Mouse (Mus musculus): Measurements from ENCODE around the gene Sf1. TPM values are rescaled to one million over a fixed set of nuclear protein-coding genes. Genes with fewer than 3 reads are reported as not detected.

The Sf1 gene
- polyA plus RNA-seq, 1 experiment, result 136 TPM

DNA sequence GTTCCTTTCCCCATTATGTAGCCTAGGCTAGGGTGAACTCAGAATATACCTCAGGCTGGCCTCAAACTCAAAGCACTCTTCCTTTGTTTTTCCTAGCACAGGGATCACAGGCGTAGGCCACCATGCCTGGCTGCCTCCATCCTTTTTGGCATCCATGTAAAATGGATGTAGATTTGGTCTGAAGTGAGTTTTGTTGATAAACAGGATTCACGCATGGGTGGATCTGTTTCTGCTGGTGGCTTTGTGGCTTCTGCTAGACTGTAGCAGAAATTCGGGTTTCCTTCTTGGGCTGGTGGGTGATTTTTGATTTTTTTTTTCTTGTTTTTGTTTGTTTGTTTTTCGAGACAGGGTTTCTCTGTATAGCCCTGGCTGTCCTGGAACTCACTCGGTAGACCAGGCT, 46.4 kb downstream of the Sf1 start:
- no peak for TF ChIP-seq CTCF (IDR thresholded peaks at IDR 0.05; ENCODE audit: insufficient read depth, low read length)
- TF ChIP-seq POLR2A (IDR thresholded peaks at IDR 0.05; ENCODE audit: borderline replicate concordance, extremely low read depth, low read depth, low read length), result no peak
- 62% methylated on average over 5 of the region's 5 CpGs for WGBS
- DNase-seq, result no peak
- Histone ChIP-seq H3K4me1 (ENCODE audit: control insufficient read depth, insufficient read depth, low read length) (no peaks in the 10 kb centered on the region), H3K4me3 (replicated peaks; ENCODE audit: extremely low read depth, low read depth, low read length) (no peak overlapping the region)

DNA sequence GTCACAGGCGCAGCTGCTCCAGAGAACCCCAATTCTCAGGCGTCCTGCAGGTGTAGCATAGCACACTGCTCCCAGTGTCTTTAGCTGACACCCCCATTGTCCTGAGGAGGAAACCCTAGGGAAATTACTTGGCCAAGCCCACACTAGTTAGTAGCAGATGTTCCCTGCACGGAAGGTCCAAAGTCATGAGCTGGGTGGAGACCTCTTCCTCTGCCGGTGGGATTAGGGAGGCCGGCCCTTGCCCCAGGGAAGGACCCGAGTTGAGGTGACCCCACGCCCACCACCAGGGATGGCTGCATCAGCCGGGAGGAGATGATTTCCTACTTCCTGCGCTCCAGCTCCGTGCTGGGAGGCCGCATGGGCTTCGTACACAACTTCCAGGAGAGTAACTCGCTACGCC, 49.3 kb downstream of the Sf1 start:
- DNase-seq, result no peak
- Histone ChIP-seq H3K4me3 (replicated peaks; ENCODE audit: extremely low read depth, low read depth, low read length) (no peak overlapping the region), H3K4me1 (ENCODE audit: control insufficient read depth, insufficient read depth, low read length) (0 out of 2 replicates have a peak, but pooled peaks cover 2% of the 10 kb centered on the region)
- TF ChIP-seq POLR2A (IDR thresholded peaks at IDR 0.05; ENCODE audit: borderline replicate concordance, extremely low read depth, low read depth, low read length) (no peak), CTCF (IDR thresholded peaks at IDR 0.05; ENCODE audit: insufficient read depth, low read length) (no peak)
- 56% methylated on average over 14 of the region's 14 CpGs for WGBS

DNA sequence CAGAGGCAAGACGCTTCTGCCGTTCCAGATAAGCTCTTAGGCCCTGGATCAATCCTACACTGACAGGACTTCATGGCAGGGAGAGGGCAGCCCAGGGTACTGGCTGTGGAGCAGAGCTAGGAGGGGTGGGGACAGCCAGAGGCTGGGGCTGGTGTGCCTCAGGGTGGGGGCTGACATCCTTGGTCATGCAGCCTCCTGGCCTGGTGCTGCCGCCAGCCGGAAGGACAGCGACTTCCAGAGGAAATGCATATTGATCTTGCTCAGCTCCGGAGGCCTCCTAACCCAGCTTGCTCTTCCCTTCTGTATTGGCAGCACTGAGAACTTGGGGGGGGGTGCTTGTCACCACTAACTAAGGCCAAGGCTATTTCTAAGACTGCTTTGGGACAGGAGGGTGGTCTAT, 52.0 kb downstream of the Sf1 start:
- DNase-seq, result no peak
- TF ChIP-seq CTCF (IDR thresholded peaks at IDR 0.05; ENCODE audit: insufficient read depth, low read length), result no peak
- TF ChIP-seq POLR2A (IDR thresholded peaks at IDR 0.05; ENCODE audit: borderline replicate concordance, extremely low read depth, low read depth, low read length), result 0 out of 2 replicates have a peak, but pooled peaks have one; percentile 3
- WGBS, result 34% methylated on average over 6 of the region's 6 CpGs
- Histone ChIP-seq H3K4me1 (ENCODE audit: control insufficient read depth, insufficient read depth, low read length) (0 out of 2 replicates have a peak, but pooled peaks cover 2% of the 10 kb centered on the region), H3K4me3 (replicated peaks; ENCODE audit: extremely low read depth, low read depth, low read length) (no peak overlapping the region)

GRCm38 (mm10) chr19:6416124-6416770, 52.8 kb downstream of the Sf1 start:
- DNase-seq, result no peak
- H3K4me1 ChIP-seq (ENCODE audit: control insufficient read depth, insufficient read depth, low read length), result 0 out of 2 replicates have a peak, but pooled peaks cover 2% of the 10 kb centered on the region
- 26% methylated on average over 9 of the region's 9 CpGs for WGBS
- no peak overlapping the region for H3K4me3 ChIP-seq (replicated peaks; ENCODE audit: extremely low read depth, low read depth, low read length)
- TF ChIP-seq POLR2A (IDR thresholded peaks at IDR 0.05; ENCODE audit: borderline replicate concordance, extremely low read depth, low read depth, low read length) (no peak), CTCF (IDR thresholded peaks at IDR 0.05; ENCODE audit: insufficient read depth, low read length) (no peak)

DNA sequence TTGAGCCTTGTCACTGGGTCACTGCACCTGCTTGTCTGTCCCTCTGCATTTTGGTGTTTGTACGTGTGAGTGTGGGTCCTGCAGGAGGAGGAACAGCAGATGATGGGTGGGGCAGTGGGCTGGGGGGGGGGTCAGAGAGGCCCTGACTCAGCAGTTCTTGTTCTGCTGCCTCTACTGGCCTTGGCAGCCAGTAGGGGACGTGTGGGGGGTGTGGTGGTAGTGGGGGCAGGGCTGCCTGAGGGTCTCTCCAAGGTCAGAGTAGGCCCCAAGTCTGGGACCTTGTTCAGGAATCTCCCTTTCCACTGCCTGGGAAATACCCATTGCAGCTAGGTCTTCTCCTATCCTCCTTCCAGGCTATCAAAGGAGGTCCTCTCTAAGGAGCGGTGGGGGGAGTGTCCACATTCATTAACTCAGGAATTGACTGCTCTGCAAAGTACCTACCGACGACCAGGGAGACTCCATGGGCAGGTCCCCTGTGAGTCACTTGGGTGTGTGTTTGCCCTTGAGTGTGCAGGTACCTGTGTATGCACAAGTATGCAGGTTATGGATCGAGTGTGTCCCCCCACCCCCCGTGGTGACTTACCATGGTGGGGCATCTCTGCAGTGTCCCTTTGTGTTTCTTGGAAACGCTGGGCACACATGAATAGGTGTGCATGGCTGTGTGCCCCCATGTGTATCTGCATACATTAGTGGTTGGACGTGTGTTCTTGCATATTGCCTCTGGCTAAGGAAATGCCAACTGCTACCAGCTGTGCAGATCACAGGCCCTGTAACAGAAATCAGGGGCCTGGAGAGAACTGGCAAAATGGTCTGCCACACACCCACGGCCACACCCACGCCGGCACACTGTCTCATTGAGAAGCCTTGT, 53.6 kb downstream of the Sf1 start:
- no peak overlapping the region for H3K4me3 ChIP-seq (replicated peaks; ENCODE audit: extremely low read depth, low read depth, low read length)
- TF ChIP-seq POLR2A (IDR thresholded peaks at IDR 0.05; ENCODE audit: borderline replicate concordance, extremely low read depth, low read depth, low read length) (no peak), CTCF (IDR thresholded peaks at IDR 0.05; ENCODE audit: insufficient read depth, low read length) (no peak)
- no peak for DNase-seq
- 0 out of 2 replicates have a peak, but pooled peaks cover 2% of the 10 kb centered on the region for H3K4me1 ChIP-seq (ENCODE audit: control insufficient read depth, insufficient read depth, low read length)
- WGBS, result 65% methylated on average over 12 of the region's 12 CpGs

DNA sequence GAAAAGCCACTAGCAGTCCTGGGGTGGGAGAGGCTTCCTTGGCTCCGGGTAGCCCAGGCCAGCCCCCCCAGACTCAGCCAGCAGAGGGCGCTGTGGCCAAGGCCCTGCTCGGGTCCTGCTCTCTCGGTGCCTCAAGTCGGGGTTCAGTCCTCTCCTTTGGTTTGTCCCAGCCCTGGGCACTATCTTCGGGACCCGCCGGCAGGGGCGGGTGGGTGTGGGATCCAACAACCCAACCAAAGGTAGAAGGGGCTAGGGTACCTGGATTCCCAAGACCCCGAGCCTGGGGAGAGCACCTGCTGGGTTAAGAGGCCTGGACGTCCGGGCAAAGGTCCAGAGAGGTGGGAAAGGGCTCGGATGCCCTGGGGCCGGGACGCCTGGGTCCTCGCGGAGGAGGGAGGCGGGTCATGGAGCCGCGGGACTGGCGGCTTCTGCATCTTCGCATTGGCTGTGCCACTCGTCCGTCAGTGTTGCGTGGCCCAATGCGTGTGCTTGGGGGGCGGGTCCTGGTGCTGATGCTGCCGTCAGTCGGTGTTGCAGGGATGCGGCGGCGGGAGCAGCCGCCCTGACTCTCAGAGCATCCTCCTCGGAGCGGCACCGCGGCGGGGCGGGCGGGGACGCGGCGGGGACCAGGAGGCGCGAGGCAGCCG, 54.9 kb downstream of the Sf1 start, which contains the start of gene Nrxn2:
TSS of gene Nrxn2 (plus strand) at position 499 of the 647 bp plus-strand sequence.
- Histone ChIP-seq H3K4me1 (ENCODE audit: control insufficient read depth, insufficient read depth, low read length) (0 out of 2 replicates have a peak, but pooled peaks cover 2% of the 10 kb centered on the region), H3K4me3 (replicated peaks; ENCODE audit: extremely low read depth, low read depth, low read length) (peak within 1 kb of the TSS; percentile 79)
- WGBS, result 1% methylated on average over 40 of the region's 46 CpGs
- peak; percentile 80 for DNase-seq
- TF ChIP-seq POLR2A (IDR thresholded peaks at IDR 0.05; ENCODE audit: borderline replicate concordance, extremely low read depth, low read depth, low read length) (no peak), CTCF (IDR thresholded peaks at IDR 0.05; ENCODE audit: insufficient read depth, low read length) (peak; percentile 66)

GRCm38 (mm10) chr19:6418984-6419692, 55.6 kb downstream of the Sf1 start:
- Histone ChIP-seq H3K4me1 (ENCODE audit: control insufficient read depth, insufficient read depth, low read length) (0 out of 2 replicates have a peak, but pooled peaks cover 2% of the 10 kb centered on the region), H3K4me3 (replicated peaks; ENCODE audit: extremely low read depth, low read depth, low read length) (no peak overlapping the region)
- 7% methylated on average over 22 of the region's 23 CpGs for WGBS
- no peak for TF ChIP-seq POLR2A (IDR thresholded peaks at IDR 0.05; ENCODE audit: borderline replicate concordance, extremely low read depth, low read depth, low read length)
- no peak for TF ChIP-seq CTCF (IDR thresholded peaks at IDR 0.05; ENCODE audit: insufficient read depth, low read length)
- DNase-seq, result no peak

- DNase-seq, result no peak
- no peak overlapping the region for H3K4me3 ChIP-seq (replicated peaks; ENCODE audit: extremely low read depth, low read depth, low read length)
- WGBS, result 41% methylated on average over 9 of the region's 9 CpGs
- TF ChIP-seq CTCF (IDR thresholded peaks at IDR 0.05; ENCODE audit: insufficient read depth, low read length) (no peak), POLR2A (IDR thresholded peaks at IDR 0.05; ENCODE audit: borderline replicate concordance, extremely low read depth, low read depth, low read length) (no peak)
- H3K4me1 ChIP-seq (ENCODE audit: control insufficient read depth, insufficient read depth, low read length), result 0 out of 2 replicates have a peak, but pooled peaks cover 2% of the 10 kb centered on the region
Measured at GRCm38 (mm10) chr19:6419805-6420310, 56.4 kb downstream of the Sf1 start.

Measured in lung, adult 2 months (tissue).